Mouse (Mus musculus) testis, adult 2 months (tissue): Measurements from ENCODE around the gene Dyrk3.

Source experiments
- CTCF ChIP-seq: fragments of 200-500 bp; IDR thresholded peaks from 2 replicates; pipeline ENCODE4 v1.5.1; 2012; ENCODE audit warnings: low read depth, mild to moderate bottlenecking, inconsistent platforms, low read length, moderate library complexity; ENCODE audit not compliant: control insufficient read depth, insufficient read depth, insufficient replicate concordance
- POLR2A ChIP-seq: fragments of 200-500 bp; IDR thresholded peaks from 2 replicates; pipeline ENCODE4 v1.6.1; 2012; ENCODE audit warnings: low read depth, mild to moderate bottlenecking, inconsistent platforms, low read length, moderate library complexity; ENCODE audit not compliant: control insufficient read depth

DNA sequence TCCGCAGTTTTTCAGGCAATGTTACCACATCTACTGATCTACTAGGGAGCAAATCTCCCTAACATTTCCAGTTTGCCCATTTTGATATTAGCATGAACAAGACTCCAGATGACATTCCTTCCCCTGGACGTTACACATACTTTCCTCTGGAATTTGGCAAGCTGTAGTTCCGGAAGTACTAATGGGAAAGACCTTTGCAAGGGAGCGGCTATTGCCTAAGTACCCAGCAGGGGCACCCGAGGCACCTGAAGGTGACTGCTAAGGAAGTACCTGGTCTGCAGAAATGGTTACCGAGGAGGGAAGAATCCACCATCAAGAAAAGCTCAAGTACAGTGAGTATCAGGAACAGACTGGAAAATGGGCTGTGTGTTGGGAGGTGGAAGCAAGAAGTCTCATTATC is 25.6 kb downstream of the Dyrk3 start:
- TF ChIP-seq CTCF (no peak), POLR2A (no peak)
